Comparison of ENCODE assay signal across 31 mouse cellular contexts in genomic region chr10:23838910-23839309, GRCm38 (mm10). TPM values are rescaled to one million over a fixed set of nuclear protein-coding genes. Genes with fewer than 3 reads are reported as not detected.
DNase-seq lines count a peak whose midpoint lies in the region; ATAC-seq and TF ChIP-seq lines count a peak whose summit lies in the region.
"Had no signal": no experiment of that assay in that cellular context is flagged by ENCODE, and none has a peak within 500 bp of the region (broad histone marks: within the 10 kb centered on the region; RNA-seq: fewer than 3 reads in every experiment).

No protein-coding gene starts in this region.

- H3K27me3 ChIP-seq in kidney, adult 2 months (replicated peaks; ENCODE audit: control insufficient read depth, insufficient read depth, low read length): no peaks in the 10 kb centered on the region
- no peaks in the 10 kb centered on the region for H3K27me3 ChIP-seq in liver, embryonic 13.5 days
- H3K27me3 ChIP-seq in liver, embryonic 11.5 days (replicated peaks; ENCODE audit: control insufficient read depth, insufficient read depth, low read length): no peaks in the 10 kb centered on the region
- no peaks in the 10 kb centered on the region for H3K27me3 ChIP-seq in liver, postnatal 0 days (ENCODE audit: insufficient read depth, low read length)
- H3K27me3 ChIP-seq: embryonic facial prominence, embryonic 13.5 days; forebrain, embryonic 15.5 days; limb, embryonic 15.5 days; megakaryocyte, embryonic 14.5 days; midbrain, embryonic 12.5 days; neural tube, embryonic 12.5 days had no signal

- H3K9me3 ChIP-seq in liver, embryonic 13.5 days (replicated peaks): no peaks in the 10 kb centered on the region
- no peaks in the 10 kb centered on the region for H3K9me3 ChIP-seq in liver, embryonic 11.5 days (ENCODE audit: control insufficient read depth, low read length)
- H3K9me3 ChIP-seq in liver, postnatal 0 days (ENCODE audit: low read length): no peaks in the 10 kb centered on the region
- H3K9me3 ChIP-seq: embryonic facial prominence, embryonic 13.5 days; forebrain, embryonic 10.5 days; forebrain, embryonic 15.5 days; limb, embryonic 10.5 days; limb, embryonic 15.5 days; megakaryocyte, embryonic 14.5 days; midbrain, embryonic 12.5 days; neural tube, embryonic 12.5 days had no signal

- no peak overlapping the region for H3K4me3 ChIP-seq in kidney, adult 2 months (ENCODE audit: insufficient read depth, low read depth, low read length)
- H3K4me3 ChIP-seq in liver, embryonic 13.5 days (replicated peaks): no peak overlapping the region
- no peak overlapping the region for H3K4me3 ChIP-seq in liver, embryonic 11.5 days (ENCODE audit: low read depth, low read length)
- H3K4me3 ChIP-seq in liver, postnatal 0 days (ENCODE audit: low read depth, low read length): no peak overlapping the region
- H3K4me3 ChIP-seq: embryonic facial prominence, embryonic 13.5 days; forebrain, embryonic 10.5 days; forebrain, embryonic 15.5 days; limb, embryonic 10.5 days; limb, embryonic 15.5 days; megakaryocyte, embryonic 14.5 days; midbrain, embryonic 12.5 days; myocyte; neural tube, embryonic 12.5 days had no signal

- no peak overlapping the region for H3K27ac ChIP-seq in kidney, adult 2 months (ENCODE audit: insufficient read depth, low read depth, low read length)
- no peak overlapping the region for H3K27ac ChIP-seq in liver, embryonic 13.5 days
- H3K27ac ChIP-seq in liver, embryonic 11.5 days (ENCODE audit: low read depth, low read length): no peak overlapping the region
- 0 out of 2 replicates have a peak overlapping the region, but pooled peaks have one; percentile 16 for H3K27ac ChIP-seq in liver, postnatal 0 days (ENCODE audit: low read depth)
- H3K27ac ChIP-seq: embryonic facial prominence, embryonic 13.5 days; forebrain, embryonic 10.5 days; forebrain, embryonic 15.5 days; hindbrain, postnatal 0 days; limb, embryonic 10.5 days; limb, embryonic 15.5 days; midbrain, embryonic 12.5 days; neural tube, embryonic 12.5 days had no signal

- H3K4me1 ChIP-seq in kidney, adult 2 months (ENCODE audit: control insufficient read depth, insufficient read depth, low read length): peaks cover 8% of the 10 kb centered on the region; the same call in 1 of the 2 replicates
- H3K4me1 ChIP-seq in liver, embryonic 13.5 days (replicated peaks): 0 out of 2 replicates have a peak, but pooled peaks cover 4% of the 10 kb centered on the region
- H3K4me1 ChIP-seq in liver, embryonic 11.5 days (replicated peaks; ENCODE audit: control insufficient read depth, insufficient read depth, low read length): no peaks in the 10 kb centered on the region
- no peaks in the 10 kb centered on the region; the same call in 1 of the 2 replicates for H3K4me1 ChIP-seq in liver, postnatal 0 days (ENCODE audit: insufficient read depth)
- H3K4me1 ChIP-seq: embryonic facial prominence, embryonic 13.5 days; forebrain, embryonic 10.5 days; forebrain, embryonic 15.5 days; limb, embryonic 10.5 days; limb, embryonic 15.5 days; megakaryocyte, embryonic 14.5 days; midbrain, embryonic 12.5 days; neural tube, embryonic 12.5 days had no signal

- TF ChIP-seq CTCF in kidney, adult 2 months (conservative IDR thresholded peaks at IDR 0.05; ENCODE audit: insufficient read depth, insufficient read length, low read depth, low read length): no peak
- no peak for TF ChIP-seq CTCF in liver, postnatal 0 days (IDR thresholded peaks at IDR 0.05; ENCODE audit: low read depth)

- no peak for TF ChIP-seq EP300 in liver, postnatal 0 days (IDR thresholded peaks at IDR 0.05; ENCODE audit: low read depth)

- H3K36me3 ChIP-seq in kidney, adult 2 months (ENCODE audit: control insufficient read depth, insufficient read depth, low read length): no peaks in the 10 kb centered on the region
- H3K36me3 ChIP-seq in liver, embryonic 13.5 days: no peaks in the 10 kb centered on the region
- no peaks in the 10 kb centered on the region for H3K36me3 ChIP-seq in liver, embryonic 11.5 days (ENCODE audit: control insufficient read depth, insufficient read depth, low read length)
- no peaks in the 10 kb centered on the region for H3K36me3 ChIP-seq in liver, postnatal 0 days (replicated peaks; ENCODE audit: insufficient read depth, low read length)
- H3K36me3 ChIP-seq: embryonic facial prominence, embryonic 13.5 days; forebrain, embryonic 10.5 days; forebrain, embryonic 15.5 days; limb, embryonic 10.5 days; limb, embryonic 15.5 days; midbrain, embryonic 12.5 days; neural tube, embryonic 12.5 days had no signal

- 0 out of 2 replicates have a peak, but pooled peaks have one; percentile 41 for ATAC-seq in liver, embryonic 13.5 days (ENCODE audit: low read depth)
- ATAC-seq in liver, embryonic 11.5 days (replicated peaks; ENCODE audit: low FRiP score): no peak; the same call in 1 of the 2 replicates
- ATAC-seq in liver, postnatal 0 days: peak; percentile 62; the same call in 1 of the 2 replicates
- no peak for ATAC-seq in megakaryocyte progenitor cell, adult 5-6 weeks (replicated peaks; ENCODE audit: poor library complexity)
- ATAC-seq: CD4-positive, CD25-positive, alpha-beta regulatory T cell, adult 4 months; forebrain, embryonic 15.5 days; hindbrain, postnatal 0 days had no signal

- 76% methylated on average over 3 of the region's 3 CpGs for WGBS in kidney, adult 2 months
- 67% methylated on average over 3 of the region's 3 CpGs for WGBS in liver, embryonic 13.5 days (ENCODE audit: insufficient replicate concordance)
- 88% methylated on average over 3 of the region's 3 CpGs for whole genome bisulfite sequencing in liver, embryonic 11.5 days
- WGBS in liver, postnatal 0 days (ENCODE audit: insufficient replicate concordance): 66% methylated on average over 3 of the region's 3 CpGs

- H3K4me2 ChIP-seq in liver, embryonic 13.5 days: no peak overlapping the region
- no peak overlapping the region for H3K4me2 ChIP-seq in liver, embryonic 11.5 days
- no peak overlapping the region for H3K4me2 ChIP-seq in liver, postnatal 0 days (ENCODE audit: low read depth, low read length)
- H3K4me2 ChIP-seq: embryonic facial prominence, embryonic 13.5 days; forebrain, embryonic 15.5 days; limb, embryonic 15.5 days; midbrain, embryonic 12.5 days; neural tube, embryonic 12.5 days had no signal

- DNase-seq in kidney, adult 2 months: peak; percentile 65
- DNase-seq in kidney, postnatal 14 days: no peak
- no peak for DNase-seq in liver, embryonic 13.5 days
- DNase-seq in liver, embryonic 11.5 days (ENCODE audit: low spot score): no peak
- no peak for DNase-seq in liver, postnatal 0 days
- DNase-seq in gastrocnemius, adult 8-10 months (ENCODE audit: low spot score in 2 of 2): no peak
- DNase-seq: adrenal gland, adult 2 months; adrenal gland, postnatal 36 days; cerebellum, adult 18-20 months; cerebellum, postnatal 10 days; gastrocnemius, postnatal 10 days; layer of hippocampus, adult 9-11 months; right cerebral cortex, adult 18-20 months; thymus, postnatal 4 days had no signal

- no peak overlapping the region for H3K9ac ChIP-seq in liver, embryonic 13.5 days
- no peak overlapping the region for H3K9ac ChIP-seq in liver, embryonic 11.5 days (ENCODE audit: low read depth, low read length)
- H3K9ac ChIP-seq in liver, postnatal 0 days (replicated peaks): no peak overlapping the region
- H3K9ac ChIP-seq: embryonic facial prominence, embryonic 13.5 days; forebrain, embryonic 15.5 days; limb, embryonic 15.5 days; midbrain, embryonic 12.5 days; neural tube, embryonic 12.5 days had no signal

- TF ChIP-seq POLR2A in kidney, adult 2 months (IDR thresholded peaks at IDR 0.05; ENCODE audit: low read depth, low read length): no peak

RNA-seq across cellular contexts. Expression of gene Vnn3, which starts 12.4 kb away (rescaled TPM):
- polyA plus RNA-seq in kidney, adult 2 months (2012; rRNA removed): 0.57 and 0.59 TPM in 2 replicates
- 0.28 and 0.42 TPM in 2 replicates for polyA plus RNA-seq in liver, embryonic 13.5 days (2015; fragmentation: Nextera tagmentation; extraction: Ambion mirVana)
- not detected in 2 replicates for polyA plus RNA-seq in liver, embryonic 11.5 days (2014; fragmentation: Nextera tagmentation; extraction: Ambion mirVana)
- 129 and 137 TPM in 2 replicates for polyA plus RNA-seq in liver, postnatal 0 days (2015; fragmentation: Nextera tagmentation; extraction: Ambion mirVana)
- not detected in 2 replicates for total RNA-seq in megakaryocyte progenitor cell, adult 5-6 weeks (2015)
- total RNA-seq in megakaryocyte progenitor cell, adult 5-6 weeks (2017): 0.21 TPM in 1 of 2 replicates, not detected in the other
- total RNA-seq in gastrocnemius, adult 8-10 months (2022): under 1 TPM in 2 of 4 experiments, not detected in 2; 0.17 to 0.21 TPM
- total RNA-seq: common myeloid progenitor, adult 5-6 weeks; heart, postnatal 25 days; left cerebral cortex, postnatal 10 days; midbrain, postnatal 0 days had no signal
- polyA plus RNA-seq: embryonic facial prominence, embryonic 13.5 days; forebrain, embryonic 10.5 days; forebrain, embryonic 15.5 days; kidney, embryonic 14.5 days; limb, embryonic 10.5 days; limb, embryonic 15.5 days; midbrain, embryonic 12.5 days; myocyte; neural tube, embryonic 12.5 days had no signal

RNA-seq across cellular contexts. Expression of gene Slc18b1, which starts 42.1 kb away (rescaled TPM):
- polyA plus RNA-seq in kidney, adult 2 months (2012; rRNA removed): 14.8 and 15.6 TPM in 2 replicates
- 2.1 and 2.9 TPM in 2 replicates for polyA plus RNA-seq in liver, embryonic 13.5 days (2015; fragmentation: Nextera tagmentation; extraction: Ambion mirVana)
- polyA plus RNA-seq in liver, embryonic 11.5 days (2014; fragmentation: Nextera tagmentation; extraction: Ambion mirVana): 5.6 and 6.3 TPM in 2 replicates
- polyA plus RNA-seq in liver, postnatal 0 days (2015; fragmentation: Nextera tagmentation; extraction: Ambion mirVana): 1.2 and 1.5 TPM in 2 replicates
- 0.51 and 3.6 TPM in 2 replicates for total RNA-seq in megakaryocyte progenitor cell, adult 5-6 weeks (2015)
- 0.04 and 0.30 TPM in 2 replicates for total RNA-seq in megakaryocyte progenitor cell, adult 5-6 weeks (2017)
- 1 to 10 TPM; 4.6 to 8.3 (median 6.0) TPM for total RNA-seq in gastrocnemius, adult 8-10 months (2022)
- polyA plus RNA-seq: CD4-positive, CD25-positive, alpha-beta regulatory T cell, adult 4 months had no signal

RNA-seq across cellular contexts. Expression of gene Rps12, which starts 51.8 kb away (rescaled TPM):
- polyA plus RNA-seq in kidney, adult 2 months (2012; rRNA removed): 901 and 1,136 TPM in 2 replicates
- polyA plus RNA-seq in liver, embryonic 13.5 days (2015; fragmentation: Nextera tagmentation; extraction: Ambion mirVana): 206 and 209 TPM in 2 replicates
- polyA plus RNA-seq in liver, embryonic 11.5 days (2014; fragmentation: Nextera tagmentation; extraction: Ambion mirVana): 260 and 303 TPM in 2 replicates
- polyA plus RNA-seq in liver, postnatal 0 days (2015; fragmentation: Nextera tagmentation; extraction: Ambion mirVana): 145 and 149 TPM in 2 replicates
- 6,612 and 6,735 TPM in 2 replicates for total RNA-seq in megakaryocyte progenitor cell, adult 5-6 weeks (2015)
- total RNA-seq in megakaryocyte progenitor cell, adult 5-6 weeks (2017): 1,835 and 2,039 TPM in 2 replicates
- 100 to 1,000 TPM; 127 to 219 (median 169) TPM for total RNA-seq in gastrocnemius, adult 8-10 months (2022)

RNA-seq across cellular contexts. Expression of gene Vnn1, which starts 55.6 kb away (rescaled TPM):
- polyA plus RNA-seq in kidney, adult 2 months (2012; rRNA removed): 69.6 and 78.5 TPM in 2 replicates
- 0.92 and 1.1 TPM in 2 replicates for polyA plus RNA-seq in liver, embryonic 13.5 days (2015; fragmentation: Nextera tagmentation; extraction: Ambion mirVana)
- 1.3 and 1.4 TPM in 2 replicates for polyA plus RNA-seq in liver, embryonic 11.5 days (2014; fragmentation: Nextera tagmentation; extraction: Ambion mirVana)
- polyA plus RNA-seq in liver, postnatal 0 days (2015; fragmentation: Nextera tagmentation; extraction: Ambion mirVana): 13.9 and 20.5 TPM in 2 replicates
- total RNA-seq in megakaryocyte progenitor cell, adult 5-6 weeks (2015): 0.17 TPM in 1 of 2 replicates, not detected in the other
- total RNA-seq in megakaryocyte progenitor cell, adult 5-6 weeks (2017): 0.04 TPM in 1 of 2 replicates, not detected in the other
- under 1 TPM in 2 of 4 experiments, not detected in 2; 0.13 to 0.35 TPM for total RNA-seq in gastrocnemius, adult 8-10 months (2022)
- total RNA-seq: common myeloid progenitor, adult 5-6 weeks; midbrain, postnatal 0 days had no signal
- polyA plus RNA-seq: CD4-positive, CD25-positive, alpha-beta regulatory T cell, adult 4 months; myocyte had no signal

Comparison
In these comparisons a context has a peak if more than half of its experiments do, and no peak if none do; other contexts are left out.
1. ATAC-seq: peak in liver, embryonic 13.5 days (single experiment) and liver, postnatal 0 days (single experiment); none in liver, embryonic 11.5 days (single experiment) and megakaryocyte progenitor cell, adult 5-6 weeks (single experiment).
2. RNA of gene Vnn3, which starts 12.4 kb away (polyA plus RNA-seq): 129 to 137 TPM in liver, postnatal 0 days; 0.57 to 0.59 TPM in kidney, adult 2 months, 0.28 to 0.42 TPM in liver, embryonic 13.5 days and not detected in liver, embryonic 11.5 days; every median in the first group is over 10 times any median in the second.